Mouse (Mus musculus): Measurements from ENCODE around the gene Rptor.

Rptor gene

GRCm38 (mm10) chr11:119940142-119940541 is 337.4 kb downstream of the Rptor start:
- peak in 1 of 2 experiments; percentile 82 for DNase-seq

- no peak for DNase-seq
Observed at GRCm38 (mm10) chr11:119941794-119942193, 339.1 kb downstream of the Rptor start.

GRCm38 (mm10) chr11:119942201-119942726 is 339.6 kb downstream of the Rptor start:
- DNase-seq = peak; percentile 65 to 89

- DNase-seq = peak; percentile 99
Observed at GRCm38 (mm10) chr11:119942727-119943427, 340.2 kb downstream of the Rptor start, which contains the start of gene Baiap2. Gene Baiap2 (plus strand): TSS chr11:119942763.

GRCm38 (mm10) chr11:119943428-119943988 is 340.8 kb downstream of the Rptor start:
- no peak for DNase-seq

- DNase-seq = peak; percentile 44 to 83
Observed at GRCm38 (mm10) chr11:119945343-119945742, 342.6 kb downstream of the Rptor start.

GRCm38 (mm10) chr11:119947426-119947825 is 344.7 kb downstream of the Rptor start:
- no peak for DNase-seq

GRCm38 (mm10) chr11:119947897-119948296 is 345.2 kb downstream of the Rptor start:
- DNase-seq = no peak

GRCm38 (mm10) chr11:119948305-119948704 is 345.6 kb downstream of the Rptor start:
- no peak for DNase-seq

- DNase-seq = no peak
Observed at GRCm38 (mm10) chr11:119948803-119949202, 346.1 kb downstream of the Rptor start.

Data from kidney, postnatal 25 days (tissue).